Mouse (Mus musculus): ENCODE measurements at regions not wholly inside any gene's neighbourhood (a gene's known extent, or its start where the extent isn't known, plus 50 kb on each side); places are given as distances from the start of the nearest gene placed in this dataset.

- DNase-seq (ENCODE audit: extremely low spot score in 1 of 2, low spot score in 1 of 2): peak in 1 of 2 experiments; percentile 10
These were observed 253.4 kb upstream of the Amot start for GRCm38 (mm10) chrX:145758406-145758805.

GRCm38 (mm10) chrX:145753427-145753826 lies 248.4 kb upstream of the Amot start:
- DNase-seq (ENCODE audit: extremely low spot score in 1 of 2, low spot score in 1 of 2): peak in 1 of 2 experiments; percentile 37
